Mouse (Mus musculus) monocyte, adult 2 months (primary cell): ENCODE data around the gene Ube2k.
"Not testable (repeated sequence)": the region's sequence is repeated elsewhere in the genome, so short reads cannot be mapped to it uniquely, and the experiment has no call there.

ENCODE experiments used
- DNase-seq, 2 experiments: peaks; one replicate each; pipeline ENCODE4 v3.0.0; 2022; ENCODE audit warnings: low spot score in 2 of 2, low read depth in 1 of 2

The Ube2k gene

DNA sequence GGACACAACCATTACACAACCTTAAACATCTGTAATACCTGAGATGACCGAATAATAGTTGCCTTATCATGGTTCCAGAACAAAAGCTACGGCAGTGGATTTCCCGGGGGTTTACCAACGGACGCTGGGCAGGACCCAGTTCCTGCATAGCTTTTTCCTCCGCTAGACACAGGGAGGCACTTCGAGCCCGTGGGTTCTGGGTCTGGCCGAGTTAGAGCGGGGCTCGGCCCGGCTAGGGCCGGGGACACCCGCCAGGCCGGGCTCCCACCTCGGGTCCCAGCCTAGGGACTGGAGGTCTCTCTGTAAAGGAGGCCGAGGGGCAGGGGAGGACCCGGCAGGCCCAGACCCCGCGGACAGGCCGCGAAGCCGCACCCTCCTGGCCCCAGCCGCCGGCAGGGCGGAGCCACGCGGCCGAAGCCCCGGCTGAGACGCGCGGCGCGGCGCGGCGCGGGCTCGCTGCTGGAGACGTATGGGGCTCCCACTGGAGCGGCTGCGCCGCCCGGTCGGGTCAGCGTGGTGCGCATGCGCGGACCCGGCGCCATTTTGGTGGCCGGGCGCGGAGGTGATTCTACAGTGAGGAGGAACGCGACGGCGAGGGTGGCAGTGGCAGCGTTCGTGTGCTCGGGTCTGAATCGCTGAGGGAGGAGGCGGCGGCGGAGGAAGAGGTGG is at the start of gene Ube2k, which contains the start of gene Smim14:
Gene Ube2k (plus strand): TSS at position 483 of the 669 bp plus-strand sequence.
Gene Smim14 (minus strand): TSS at position 434 of the 669 bp plus-strand sequence.
- peak; percentile 79 to 88 for DNase-seq

GRCm38 (mm10) chr5:65487381-65487780 is 49.7 kb upstream of the Ube2k start:
- no peak for DNase-seq

- no peak for DNase-seq
Measured at GRCm38 (mm10) chr5:65488725-65489124, 48.3 kb upstream of the Ube2k start.

- DNase-seq = peak in 1 of 2 experiments; percentile 22
Measured at GRCm38 (mm10) chr5:65489830-65490229, 47.2 kb upstream of the Ube2k start.

DNA sequence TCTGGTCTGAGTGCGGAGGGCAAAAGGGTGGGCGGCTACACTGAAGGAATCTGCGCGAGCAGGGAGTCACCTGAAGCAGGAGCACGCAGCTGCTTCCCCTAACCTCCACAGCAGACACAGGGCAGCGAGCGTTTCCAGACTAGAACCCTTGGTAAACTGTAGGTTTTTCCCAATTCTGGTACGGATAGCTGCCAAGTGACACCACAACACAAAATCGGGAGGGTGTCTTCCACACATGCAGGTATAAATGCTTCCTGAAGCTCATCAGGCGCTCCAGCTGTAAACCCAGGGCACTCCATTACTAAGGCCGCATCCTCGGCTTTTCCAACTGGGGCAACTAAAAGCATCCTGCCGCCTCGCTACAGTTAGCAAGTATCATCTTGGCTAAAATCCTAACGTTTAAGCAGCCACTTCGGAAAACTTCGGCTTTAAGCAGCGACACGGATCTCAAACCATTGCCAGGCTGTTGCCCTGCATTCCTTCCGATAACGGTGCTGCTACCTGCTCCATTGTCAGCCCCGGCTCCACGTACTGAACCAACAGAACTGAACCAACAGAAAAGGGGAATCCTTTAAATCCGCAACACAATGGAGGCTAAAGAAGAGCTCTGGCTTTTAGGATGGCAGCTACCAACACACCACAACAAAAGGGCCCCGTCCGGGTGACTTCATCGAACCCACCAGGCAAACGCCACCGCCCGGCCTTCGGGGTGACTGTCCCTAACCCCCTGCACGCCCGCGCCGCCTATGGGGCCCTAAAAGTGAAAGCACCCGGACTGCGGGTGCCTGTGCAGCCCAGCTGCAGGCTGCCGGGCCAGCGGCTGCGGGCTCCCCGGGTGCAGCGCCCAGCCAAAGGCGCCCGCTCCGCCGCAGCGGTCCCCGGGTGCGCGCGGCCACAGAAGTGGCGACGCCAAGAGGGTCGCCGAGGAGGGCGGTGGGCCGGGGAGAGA is 45.0 kb upstream of the Ube2k start:
- peak; percentile 59 to 74 for DNase-seq

DNA sequence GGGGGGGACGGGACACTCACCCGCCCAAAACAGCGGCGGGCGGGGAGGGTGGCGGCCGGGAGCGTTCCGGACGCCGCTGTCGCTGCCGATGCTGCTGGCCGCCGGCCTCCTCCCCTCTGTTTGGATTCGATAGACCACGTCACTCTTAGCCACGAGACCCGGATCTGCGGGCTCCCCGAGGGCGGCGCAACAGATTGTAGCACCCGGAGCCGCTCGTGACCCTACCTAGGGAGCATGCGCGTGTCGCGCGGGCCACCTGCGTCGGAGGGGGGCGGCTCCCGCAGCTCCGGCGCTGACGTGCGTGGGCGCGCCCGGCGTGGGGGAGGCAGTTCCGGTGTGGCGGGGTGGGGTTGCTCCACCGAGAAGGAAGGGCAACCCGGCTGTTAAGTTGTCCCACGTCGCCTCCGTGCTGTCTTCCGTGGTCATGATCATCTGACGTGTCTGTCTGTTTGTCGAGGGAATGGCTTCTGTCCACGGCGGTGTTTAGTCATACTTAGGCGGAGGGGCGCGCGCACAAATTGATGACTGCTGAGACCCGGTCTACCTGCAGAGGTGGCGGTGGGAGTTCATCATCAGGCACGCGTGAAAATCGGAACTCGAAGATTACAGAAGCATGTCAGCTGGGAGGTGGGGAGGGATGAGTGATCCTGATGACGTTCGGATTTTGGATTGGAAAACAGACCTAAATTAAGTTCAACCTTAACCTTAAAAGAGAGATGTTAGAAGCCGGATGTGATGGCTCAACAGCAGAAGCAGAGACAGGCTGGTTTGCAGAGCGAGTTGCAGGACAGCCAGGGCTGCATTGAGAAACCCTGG is 44.1 kb upstream of the Ube2k start, which contains the start of gene Gm43552:
Gene Gm43552 (minus strand): TSS at position 118 of the 816 bp plus-strand sequence.
- DNase-seq = peak; percentile 96 to 97

- no peak for DNase-seq
Measured at GRCm38 (mm10) chr5:65500231-65500630, 36.8 kb upstream of the Ube2k start.

DNA sequence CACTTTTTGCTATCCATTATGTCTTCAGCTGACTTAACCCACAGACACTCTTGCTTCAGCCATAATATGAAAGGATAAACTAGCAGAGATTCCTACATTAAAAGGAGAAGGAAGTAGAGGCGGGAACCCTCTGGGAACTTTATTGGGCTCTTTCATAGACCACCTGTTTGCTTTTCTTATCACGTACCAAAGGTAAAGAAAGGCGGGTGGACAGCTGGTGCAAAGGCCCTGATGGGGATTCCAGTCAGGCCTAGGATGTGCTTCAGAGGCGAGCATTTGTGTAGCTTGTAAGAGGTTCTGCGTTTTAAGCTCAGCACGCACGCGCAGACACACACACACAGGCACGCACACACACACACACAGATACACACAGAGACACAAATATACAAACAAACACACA is 35.6 kb upstream of the Ube2k start:
- DNase-seq = no peak

DNA sequence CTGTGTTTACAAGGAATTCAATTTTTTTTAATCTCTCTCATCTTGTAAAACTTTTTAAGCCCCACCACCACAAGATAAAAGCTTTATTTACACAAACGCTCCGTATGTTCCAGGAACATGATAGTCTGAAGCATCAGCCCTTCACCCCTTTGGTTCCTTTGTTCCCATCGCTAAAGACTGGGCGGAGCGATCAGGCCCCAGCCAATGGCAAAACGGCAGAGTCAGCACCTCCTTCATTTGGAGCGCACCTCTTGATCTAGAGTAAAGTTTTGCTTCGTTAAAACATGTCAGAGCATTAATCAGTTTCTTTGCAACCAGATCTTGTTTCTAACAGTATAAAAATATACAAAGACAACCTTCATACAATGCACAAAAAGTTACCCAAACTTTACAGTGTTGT is 31.2 kb upstream of the Ube2k start:
- DNase-seq = no peak

- no peak for DNase-seq
Measured at GRCm38 (mm10) chr5:65508395-65508794, 28.6 kb upstream of the Ube2k start.

DNA sequence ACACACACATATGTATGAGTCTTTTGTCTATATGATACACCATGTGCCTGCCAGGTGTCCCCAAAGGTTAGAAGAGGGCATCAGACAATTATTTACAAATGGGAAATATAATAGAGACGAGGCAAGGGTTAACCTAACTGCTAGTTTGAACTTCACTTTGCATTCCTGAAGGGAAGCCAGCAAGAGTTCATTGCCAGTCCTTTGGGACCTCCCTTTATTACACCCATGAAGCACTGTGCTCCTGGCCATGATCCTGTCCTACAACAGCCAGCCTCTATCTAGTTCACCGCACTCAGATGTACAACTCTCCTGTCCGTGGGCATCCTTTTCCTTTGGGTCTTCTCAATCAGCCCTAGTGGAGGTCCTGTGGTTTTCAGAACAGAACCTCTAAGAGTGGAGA is 23.5 kb upstream of the Ube2k start:
- no peak for DNase-seq

DNA sequence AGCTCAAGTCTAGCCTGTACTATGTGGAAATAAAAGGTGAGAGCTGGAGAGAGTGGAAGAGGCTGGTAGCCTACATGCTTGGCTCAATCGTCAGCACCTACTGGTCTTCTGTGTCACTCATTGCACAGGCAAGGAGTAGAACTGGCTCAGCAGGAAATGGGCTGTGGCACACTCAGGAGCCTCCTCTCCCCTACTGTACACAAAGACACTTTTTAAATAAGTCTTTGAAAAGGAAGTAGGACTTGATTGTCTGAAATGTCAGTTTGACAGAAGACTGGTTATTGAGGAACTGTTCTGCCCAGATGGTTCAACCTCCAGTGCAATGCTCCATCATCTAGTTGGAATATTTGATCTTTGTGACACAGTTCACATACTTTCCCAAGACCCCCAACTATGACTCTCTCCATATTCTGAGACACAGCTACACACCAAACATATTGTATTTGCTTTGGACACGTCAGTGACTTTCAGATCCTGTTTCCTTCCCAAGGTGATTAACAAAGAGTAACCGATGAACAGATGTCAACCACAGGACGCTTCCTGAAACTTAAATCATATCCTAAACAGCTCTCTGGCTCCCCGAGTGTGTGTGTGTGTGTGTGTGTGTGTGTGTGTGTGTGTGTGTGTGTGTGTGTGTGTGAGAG is 22.3 kb upstream of the Ube2k start:
- DNase-seq = peak; percentile 6 to 59

GRCm38 (mm10) chr5:65521803-65522202 is 15.2 kb upstream of the Ube2k start:
- DNase-seq = no peak

DNA sequence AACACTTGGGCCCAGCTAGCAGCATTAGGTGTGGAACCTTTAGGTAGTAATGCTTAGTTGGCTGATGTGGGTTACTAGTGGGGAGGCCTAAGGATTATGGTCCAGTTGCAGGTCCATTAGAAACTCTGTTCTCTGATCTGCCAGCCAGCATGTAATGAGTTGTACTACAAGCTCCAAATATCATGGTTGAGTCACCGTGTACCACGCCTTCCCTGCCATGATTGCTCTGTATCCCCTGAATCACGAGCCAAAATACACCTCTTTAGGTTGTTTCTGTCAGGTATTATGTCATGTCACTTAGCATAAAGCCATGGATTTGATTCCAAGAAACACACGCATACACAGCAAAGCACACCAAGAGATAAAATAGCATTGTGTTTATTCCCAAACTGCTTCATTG is 12.2 kb upstream of the Ube2k start:
- no peak for DNase-seq

DNA sequence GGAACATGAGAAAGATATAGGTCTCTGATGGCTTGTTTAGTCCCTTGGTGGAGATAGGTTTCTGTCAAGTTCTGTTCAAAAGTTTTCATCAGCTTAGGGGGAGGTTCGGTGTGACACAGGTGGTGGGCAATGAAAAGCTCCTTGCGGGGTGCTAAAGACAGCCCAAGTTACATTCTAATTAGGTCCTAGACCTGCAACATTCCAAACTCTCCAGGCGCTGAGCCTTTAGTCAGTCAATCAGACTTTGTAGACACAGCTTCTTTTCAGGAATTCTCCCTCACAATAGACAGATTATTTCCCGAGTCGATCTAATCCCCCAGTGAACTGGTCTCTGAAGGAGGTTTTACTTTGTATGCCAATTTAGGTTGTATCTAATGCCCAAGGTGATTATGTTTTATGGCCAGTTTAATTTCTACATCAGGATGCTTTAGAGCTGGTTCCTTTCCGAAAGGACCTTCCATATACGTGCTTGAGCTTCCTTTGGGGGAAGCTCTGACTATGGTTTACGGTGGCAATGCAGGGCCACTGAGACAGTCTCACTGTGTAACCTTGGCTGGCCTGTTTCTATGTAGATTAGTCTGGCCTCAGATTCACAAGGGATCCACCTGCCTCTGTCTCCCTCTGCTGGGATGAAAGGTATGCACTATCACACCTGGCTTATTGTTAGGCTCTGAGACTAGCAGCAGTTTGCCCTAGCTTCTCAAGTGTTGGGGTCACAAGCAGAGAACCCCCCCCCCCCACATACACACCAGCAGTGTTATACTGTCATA is 11.2 kb upstream of the Ube2k start:
- DNase-seq = no peak

DNA sequence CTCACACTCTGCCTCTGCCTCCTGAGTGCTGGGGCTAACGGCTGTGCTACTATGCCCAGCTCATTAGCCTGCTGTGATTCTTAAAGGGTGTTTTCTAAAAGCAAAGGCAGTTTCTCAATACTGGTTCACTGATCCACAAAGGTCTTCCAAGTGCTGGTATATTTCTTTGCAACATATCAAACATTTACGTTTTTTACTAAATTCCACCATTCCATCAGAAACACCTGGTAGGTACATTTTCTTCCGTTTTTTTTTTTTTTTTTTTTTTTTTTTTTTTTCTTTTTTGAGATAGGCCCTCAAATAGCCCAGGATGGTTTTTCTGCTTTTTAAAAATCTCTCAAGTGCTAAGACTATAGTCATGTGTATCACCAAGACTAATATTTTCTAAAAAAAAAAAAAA is 5.8 kb upstream of the Ube2k start:
- DNase-seq = no peak

DNA sequence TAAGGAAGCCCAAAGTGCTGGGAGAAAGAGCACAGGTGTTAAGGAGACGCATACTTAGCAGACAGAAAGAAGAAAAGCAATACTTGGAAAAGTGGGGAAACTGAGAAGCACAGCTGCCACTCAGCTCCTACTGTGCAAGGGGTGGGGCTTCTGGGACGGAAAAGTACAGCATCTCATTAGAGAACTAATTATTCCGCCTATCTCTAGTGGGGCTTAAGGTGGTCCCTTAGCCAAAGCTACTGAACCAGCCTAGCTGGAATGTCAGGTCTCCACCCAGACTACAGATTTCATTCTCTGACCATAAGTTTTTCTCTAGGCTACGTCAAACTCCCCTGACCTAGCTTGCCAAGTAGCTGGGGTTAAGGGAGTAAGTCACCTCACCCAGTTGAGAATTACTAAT is 2.5 kb upstream of the Ube2k start:
- no peak for DNase-seq

DNA sequence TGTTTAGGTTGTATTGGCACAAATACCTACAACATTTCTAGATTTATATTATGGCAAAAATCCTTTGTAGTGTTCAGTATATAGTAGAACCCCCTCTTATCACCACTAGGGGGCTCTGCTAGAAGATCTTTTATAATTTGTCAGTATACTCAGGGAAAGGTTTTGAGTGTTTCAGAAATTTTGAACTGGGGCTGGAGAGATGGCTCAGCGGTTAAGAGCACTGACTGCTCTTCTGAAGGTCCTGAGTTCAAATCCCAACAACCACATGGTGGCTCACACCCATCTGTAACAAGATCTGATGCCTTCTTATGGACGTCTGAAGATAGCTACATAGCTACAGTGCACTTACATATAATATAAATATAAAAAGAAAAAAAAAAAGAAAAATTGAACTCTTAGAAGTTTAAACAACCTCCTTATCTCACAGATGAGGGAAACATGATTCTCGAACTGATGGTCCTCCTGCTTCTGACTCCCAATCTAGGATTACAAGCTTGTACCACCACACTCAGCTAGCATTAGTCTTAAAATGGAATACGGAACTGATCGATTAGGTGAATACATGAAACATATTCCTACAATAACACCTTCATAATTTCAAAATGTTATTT is 1.5 kb upstream of the Ube2k start:
- DNase-seq = peak; percentile 6 to 7

GRCm38 (mm10) chr5:65536068-65536465 is 966 bp upstream of the Ube2k start:
- not testable (repeated sequence) for DNase-seq
